Mouse (Mus musculus): ENCODE measurements around the gene Tmem178b.

The Tmem178b gene

GRCm38 (mm10) chr6:40015711-40016460 is 142.8 kb downstream of the Tmem178b start:
- peak; percentile 57 for DNase-seq (ENCODE audit: low read depth, low spot score)

GRCm38 (mm10) chr6:40019396-40019795 is 146.3 kb downstream of the Tmem178b start:
- no peak for DNase-seq (ENCODE audit: low read depth, low spot score)

- DNase-seq (ENCODE audit: low read depth, low spot score): no peak
Observed at GRCm38 (mm10) chr6:40023592-40024335, 150.7 kb downstream of the Tmem178b start.

- DNase-seq (ENCODE audit: low read depth, low spot score): no peak
Observed at GRCm38 (mm10) chr6:40024336-40024934, 151.4 kb downstream of the Tmem178b start.

- peak; percentile 16 for DNase-seq (ENCODE audit: low read depth, low spot score)
Observed at GRCm38 (mm10) chr6:40032901-40033300, 159.8 kb downstream of the Tmem178b start.

GRCm38 (mm10) chr6:40033935-40034334 is 160.9 kb downstream of the Tmem178b start:
- DNase-seq (ENCODE audit: low read depth, low spot score): no peak

GRCm38 (mm10) chr6:40048969-40049908 is 176.2 kb downstream of the Tmem178b start:
- DNase-seq (ENCODE audit: low read depth, low spot score): peak; percentile 44

- DNase-seq (ENCODE audit: low read depth, low spot score): no peak
Observed at GRCm38 (mm10) chr6:40049909-40050484, 176.9 kb downstream of the Tmem178b start.

- no peak for DNase-seq (ENCODE audit: low read depth, low spot score)
Observed at GRCm38 (mm10) chr6:40051698-40052097, 178.6 kb downstream of the Tmem178b start.

GRCm38 (mm10) chr6:40052593-40052992 is 179.5 kb downstream of the Tmem178b start:
- DNase-seq (ENCODE audit: low read depth, low spot score): no peak

- DNase-seq (ENCODE audit: low read depth, low spot score): no peak
Observed at GRCm38 (mm10) chr6:40059466-40059865, 186.4 kb downstream of the Tmem178b start.

- DNase-seq (ENCODE audit: low read depth, low spot score): no peak
Observed at GRCm38 (mm10) chr6:40061327-40062189, 188.5 kb downstream of the Tmem178b start.

- no peak for DNase-seq (ENCODE audit: low read depth, low spot score)
Observed at GRCm38 (mm10) chr6:40062190-40062501, 189.1 kb downstream of the Tmem178b start.

- DNase-seq (ENCODE audit: low read depth, low spot score): no peak
Observed at GRCm38 (mm10) chr6:40063438-40063837, 190.4 kb downstream of the Tmem178b start.

- DNase-seq (ENCODE audit: low read depth, low spot score): no peak
Observed at GRCm38 (mm10) chr6:40063899-40064298, 190.8 kb downstream of the Tmem178b start.

- DNase-seq (ENCODE audit: low read depth, low spot score): no peak
Observed at GRCm38 (mm10) chr6:40064342-40064741, 191.3 kb downstream of the Tmem178b start.

- no peak for DNase-seq (ENCODE audit: low read depth, low spot score)
Observed at GRCm38 (mm10) chr6:40068467-40068866, 195.4 kb downstream of the Tmem178b start.

GRCm38 (mm10) chr6:40071007-40071406 is 197.9 kb downstream of the Tmem178b start:
- no peak for DNase-seq (ENCODE audit: low read depth, low spot score)

- no peak for DNase-seq (ENCODE audit: low read depth, low spot score)
Observed at GRCm38 (mm10) chr6:40076089-40076488, 203.0 kb downstream of the Tmem178b start.

- no peak for DNase-seq (ENCODE audit: low read depth, low spot score)
Observed at GRCm38 (mm10) chr6:40076670-40077313, 203.7 kb downstream of the Tmem178b start.
